Mouse (Mus musculus) lung, postnatal 0 days (tissue): ENCODE data around the gene Slc1a7.

Experiments used
- CTCF ChIP-seq: IDR thresholded peaks from 2 replicates; pipeline ENCODE4 v1.5.1; 2016; ENCODE audit warnings: antibody characterized with exemption, mild to moderate bottlenecking
- EP300 ChIP-seq: IDR thresholded peaks from 2 replicates; pipeline ENCODE4 v1.6.1; 2016; ENCODE audit warnings: antibody characterized with exemption, mild to moderate bottlenecking, control low read depth

- TF ChIP-seq CTCF: no peak
- TF ChIP-seq EP300: no peak
These were observed at the start of gene Slc1a7 for GRCm38 (mm10) chr4:107967966-107968682.
